Mouse (Mus musculus): ENCODE measurements around the gene 1700113H08Rik. TPM values are rescaled to one million over a fixed set of nuclear protein-coding genes. Genes with fewer than 3 reads are reported as not detected.

The 1700113H08Rik gene
- total RNA-seq (2015; ENCODE audit: low replicate concordance) (2.2 TPM in 1 of 2 replicates, not detected in the other), total RNA-seq (2017; ENCODE audit: low replicate concordance) (not detected in 2 replicates)

DNA sequence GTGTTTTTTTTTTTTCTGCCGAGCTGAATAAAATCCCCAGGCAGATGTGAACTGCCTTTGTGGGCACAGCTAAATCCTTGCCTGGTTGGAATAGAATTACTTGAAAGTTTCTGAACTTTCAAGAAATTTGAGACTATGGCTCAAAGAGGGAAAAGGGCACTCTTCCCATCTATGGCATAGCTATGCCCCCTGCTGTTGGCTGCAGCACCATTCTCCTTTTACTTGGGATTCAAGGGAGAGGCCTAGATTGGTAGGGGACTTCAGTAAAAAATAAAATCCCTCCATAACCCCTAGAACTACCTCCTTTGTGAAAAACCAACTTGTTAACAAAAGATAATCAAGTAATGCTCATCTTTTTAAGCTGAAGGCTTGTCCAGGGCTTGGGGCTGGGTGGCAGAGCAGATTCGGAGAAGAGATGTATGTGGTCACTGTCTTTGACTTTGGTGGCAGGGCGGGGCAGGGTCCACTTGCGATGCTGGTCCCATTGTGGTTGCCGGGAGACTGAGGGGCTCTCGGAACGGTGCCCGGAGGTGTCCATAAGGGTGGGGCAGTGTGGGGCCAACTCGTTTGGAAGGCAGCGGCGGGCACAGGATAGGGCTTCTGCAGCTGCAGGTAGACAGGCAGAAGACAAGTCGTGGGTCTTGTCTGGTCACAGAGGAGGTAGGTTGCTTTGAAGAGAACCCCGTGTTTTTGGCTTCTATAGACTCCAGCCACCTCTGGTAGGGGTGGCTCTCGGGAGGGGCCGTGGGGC, at the start of gene 1700113H08Rik:
Gene 1700113H08Rik, plus strand, starts transcription at position 546 of the 751 bp plus-strand sequence.
- no peak for ATAC-seq (replicated peaks; ENCODE audit: low FRiP score, poor library complexity, severe bottlenecking)

DNA sequence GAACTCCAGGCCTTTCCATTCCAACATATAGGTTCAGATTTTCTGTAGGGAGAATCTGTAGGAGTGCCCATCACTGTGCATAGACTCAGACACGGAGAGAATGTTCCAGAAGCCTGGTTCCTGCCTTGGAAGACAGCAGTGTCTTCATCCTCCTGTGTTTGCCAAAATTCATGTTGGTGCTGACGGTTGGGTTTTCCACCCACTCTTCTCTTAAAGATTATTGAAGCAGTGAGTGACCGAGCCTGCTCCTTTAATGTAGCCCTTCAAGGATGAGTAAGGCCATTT, 49.7 kb upstream of the 1700113H08Rik start:
- ATAC-seq (replicated peaks; ENCODE audit: low FRiP score, poor library complexity, severe bottlenecking): no peak

DNA sequence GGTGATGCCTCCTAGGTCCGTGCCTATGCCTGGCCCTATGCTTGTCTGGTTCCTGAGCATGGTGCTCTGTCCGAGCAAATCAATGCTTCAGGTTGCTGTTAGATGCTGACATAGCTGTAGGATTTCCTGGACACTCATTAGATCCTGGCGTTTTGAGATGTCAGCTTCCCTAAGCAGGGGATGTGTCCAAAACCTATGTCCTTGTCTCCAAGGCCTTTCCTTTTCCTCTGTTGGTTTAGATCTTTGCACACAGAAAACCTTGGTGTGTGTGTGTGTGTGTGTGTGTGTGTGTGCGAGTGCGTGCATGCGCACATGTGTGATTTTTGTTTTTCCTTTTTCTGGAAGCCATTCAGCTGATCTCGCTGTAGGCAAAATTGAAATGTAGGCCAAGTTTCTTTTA, 45.8 kb upstream of the 1700113H08Rik start:
- no peak for ATAC-seq (replicated peaks; ENCODE audit: low FRiP score, poor library complexity, severe bottlenecking)

DNA sequence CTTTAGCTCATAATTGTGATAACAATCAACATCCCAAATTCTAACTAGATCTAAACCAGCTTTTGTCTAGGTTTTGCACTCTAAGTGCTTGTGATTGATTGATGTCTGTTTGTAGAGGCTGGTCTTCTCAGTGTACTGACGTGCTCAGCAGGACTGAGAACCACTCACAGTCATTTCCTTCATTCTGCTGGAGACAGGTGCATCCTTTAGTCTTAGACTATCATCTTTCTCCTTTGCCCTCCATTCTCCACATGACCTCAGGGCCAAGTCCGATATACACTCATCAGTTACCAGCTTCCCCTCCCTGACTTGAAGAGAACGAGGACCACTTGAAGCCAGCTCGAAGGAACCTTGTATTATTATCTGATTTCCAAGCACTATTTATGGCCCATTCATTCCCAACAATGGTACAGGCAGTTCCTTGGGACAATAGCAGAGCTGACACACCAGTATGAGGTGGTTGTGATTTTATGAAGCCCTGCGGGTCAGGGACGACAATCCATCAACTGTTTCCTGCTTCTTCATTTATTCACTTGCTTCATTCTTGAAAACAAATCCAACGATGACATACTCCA, 43.4 kb upstream of the 1700113H08Rik start:
- ATAC-seq (replicated peaks; ENCODE audit: low FRiP score, poor library complexity, severe bottlenecking): no peak

DNA sequence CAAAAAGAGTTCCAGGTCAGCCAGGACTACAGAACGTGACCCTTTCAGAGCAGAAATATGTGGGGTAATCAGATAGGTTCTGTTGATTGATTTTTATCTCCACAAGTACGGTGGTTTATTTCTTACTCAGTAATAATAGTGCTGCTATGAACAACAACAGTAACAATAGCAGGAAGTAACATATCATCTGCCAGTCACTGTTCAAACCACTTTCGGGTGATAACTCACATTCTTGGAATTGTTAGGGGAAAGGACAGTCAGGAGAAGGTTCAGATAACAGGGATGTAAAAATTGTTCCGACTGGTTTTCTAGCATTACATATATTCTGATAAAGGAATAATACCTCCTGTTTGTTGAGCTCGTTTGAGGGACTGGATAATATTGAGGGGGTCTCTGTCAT, 42.4 kb upstream of the 1700113H08Rik start:
- ATAC-seq (replicated peaks; ENCODE audit: low FRiP score, poor library complexity, severe bottlenecking): no peak

DNA sequence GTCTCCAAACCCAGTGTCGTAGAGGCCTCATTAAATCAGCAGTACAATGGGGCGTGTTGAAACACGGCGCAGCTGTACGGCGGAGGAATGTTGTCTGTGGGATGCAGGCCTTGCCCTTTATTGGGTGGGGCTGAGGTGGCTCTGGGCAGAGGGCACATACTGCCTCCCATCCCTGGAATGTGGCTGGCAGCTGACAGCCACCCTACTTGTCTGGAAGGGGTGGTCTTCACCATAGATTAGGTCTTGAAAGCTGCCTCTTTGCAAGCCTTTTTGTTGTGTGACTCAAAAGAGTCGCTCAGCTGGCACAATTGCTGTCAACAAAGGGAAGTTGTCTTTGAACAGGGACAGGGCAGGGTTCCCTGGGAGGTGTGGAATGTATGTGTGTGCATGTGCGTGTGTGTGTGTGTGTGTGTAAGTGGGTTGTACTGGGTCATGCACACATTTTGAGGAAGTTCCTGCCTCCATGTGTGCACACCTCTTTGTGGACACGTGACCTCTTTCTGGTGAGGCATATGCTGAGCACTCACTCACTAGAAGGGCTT, 41.6 kb upstream of the 1700113H08Rik start:
- ATAC-seq (replicated peaks; ENCODE audit: low FRiP score, poor library complexity, severe bottlenecking): no peak

DNA sequence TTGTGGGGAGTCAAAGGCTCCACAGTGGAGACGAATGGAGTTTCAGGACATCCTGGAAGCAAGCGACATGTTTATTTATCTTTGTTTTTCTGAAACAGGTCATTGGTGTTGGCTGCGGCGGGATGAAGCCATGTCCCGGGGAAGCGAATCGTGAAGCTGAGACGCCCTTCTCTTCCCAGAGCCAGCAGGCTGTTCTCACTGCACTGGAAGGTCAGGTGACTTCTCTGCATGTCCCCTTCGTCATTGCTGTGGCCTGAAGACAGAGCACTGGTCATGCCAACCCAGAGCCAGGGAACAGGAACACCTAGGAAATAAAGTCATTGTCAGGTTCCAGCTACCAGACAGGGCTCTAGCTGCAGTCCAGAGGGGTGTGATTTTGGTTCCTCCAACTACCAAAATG, 39.0 kb upstream of the 1700113H08Rik start:
- no peak for ATAC-seq (replicated peaks; ENCODE audit: low FRiP score, poor library complexity, severe bottlenecking)

DNA sequence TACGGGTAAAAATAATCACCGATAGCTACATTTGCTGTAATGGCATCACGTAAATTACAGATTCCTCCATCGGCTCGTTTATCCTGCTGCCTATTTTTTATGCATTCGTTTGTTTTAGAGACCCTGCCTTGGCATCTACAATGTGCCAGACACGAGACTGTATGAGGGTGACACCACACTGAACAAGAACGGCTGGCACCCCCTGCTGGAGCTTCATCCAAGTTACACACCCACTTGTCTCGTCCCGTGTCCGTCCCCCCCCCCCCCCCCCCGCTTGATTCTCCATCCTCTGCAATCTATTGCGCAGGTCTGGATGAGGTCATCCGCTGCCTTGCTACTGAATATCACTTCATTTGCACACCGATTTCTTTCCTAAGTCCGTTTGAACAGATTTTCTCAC, 37.1 kb upstream of the 1700113H08Rik start:
- ATAC-seq (replicated peaks; ENCODE audit: low FRiP score, poor library complexity, severe bottlenecking): no peak

DNA sequence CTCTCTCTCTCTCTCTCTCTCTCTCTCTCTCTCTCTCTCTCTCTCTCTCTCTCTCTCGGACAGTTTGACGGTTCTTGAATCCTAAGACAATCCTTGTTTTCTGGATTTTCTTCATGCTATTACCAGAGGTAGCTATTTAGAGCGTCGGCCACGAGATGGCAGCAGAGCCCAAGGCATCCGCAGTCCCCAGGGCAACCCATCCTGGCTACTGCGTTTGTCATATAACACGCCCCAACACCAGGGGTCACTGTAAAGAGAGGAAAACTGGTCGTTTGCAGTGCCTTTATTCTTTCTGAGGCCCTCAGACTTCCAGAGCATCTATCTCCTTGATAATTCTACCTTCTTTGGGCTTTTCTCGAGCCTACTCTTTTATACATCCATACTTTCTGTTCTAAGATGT, 33.0 kb upstream of the 1700113H08Rik start:
- ATAC-seq (replicated peaks; ENCODE audit: low FRiP score, poor library complexity, severe bottlenecking): no peak

DNA sequence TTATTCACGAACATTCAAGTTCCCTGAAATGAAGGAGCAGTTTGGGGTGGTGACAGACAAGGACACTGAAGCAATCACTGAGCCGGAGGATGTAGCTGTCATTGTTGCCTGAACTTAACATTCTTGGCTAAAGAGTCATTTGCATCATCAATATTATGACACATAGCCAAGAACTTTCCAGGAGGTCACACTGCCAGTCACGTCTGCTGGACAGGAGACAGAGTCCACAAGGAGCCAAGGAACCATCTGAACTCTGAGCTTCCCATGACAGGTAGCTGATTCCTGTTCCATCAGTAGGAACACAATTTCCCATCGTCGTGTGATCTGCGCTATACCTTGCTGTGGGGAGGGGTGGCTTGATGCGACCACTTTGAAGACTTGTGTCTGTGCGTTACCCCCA, 25.1 kb upstream of the 1700113H08Rik start:
- ATAC-seq (replicated peaks; ENCODE audit: low FRiP score, poor library complexity, severe bottlenecking): no peak

DNA sequence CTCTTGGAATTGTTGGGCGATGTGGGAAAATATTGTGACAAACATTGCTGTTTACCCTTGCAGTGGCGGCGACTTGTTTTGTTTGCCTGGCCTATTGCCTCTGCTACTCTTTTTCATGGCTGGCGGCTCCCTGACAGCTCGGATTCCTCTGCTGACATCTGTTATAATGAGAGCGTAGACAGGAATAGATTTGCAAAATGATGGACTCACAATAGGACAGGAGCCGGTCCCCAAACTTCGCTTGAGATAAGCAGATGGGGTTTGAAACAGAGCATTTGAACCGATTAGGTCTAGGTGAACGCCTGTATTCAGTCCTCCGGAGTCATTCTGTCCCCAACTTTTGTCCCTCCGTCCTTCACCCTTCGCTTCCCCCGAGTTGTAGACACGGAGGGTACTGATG, 22.0 kb upstream of the 1700113H08Rik start:
- ATAC-seq (replicated peaks; ENCODE audit: low FRiP score, poor library complexity, severe bottlenecking): no peak

DNA sequence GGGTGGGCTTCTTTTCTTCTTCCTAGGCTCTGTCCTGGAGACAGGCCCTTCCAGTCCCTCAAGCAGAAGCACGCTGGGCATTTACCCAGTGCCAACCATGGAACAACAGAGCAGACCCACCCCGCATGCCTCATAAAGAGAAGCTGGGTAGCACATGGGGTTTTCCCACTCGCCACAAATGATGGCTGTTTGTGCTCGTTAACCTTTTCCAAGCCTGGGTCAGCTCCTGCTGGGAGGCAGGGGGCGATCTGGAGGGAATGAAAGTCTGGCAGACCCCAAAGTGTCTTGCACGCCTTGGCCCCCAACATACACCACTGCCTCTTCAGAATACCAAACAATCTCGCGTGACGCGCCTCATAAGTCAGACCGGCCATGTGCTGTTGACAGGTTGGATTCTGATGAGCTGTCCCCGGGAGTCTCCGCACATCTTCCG, 21.6 kb upstream of the 1700113H08Rik start:
- no peak for ATAC-seq (replicated peaks; ENCODE audit: low FRiP score, poor library complexity, severe bottlenecking)

DNA sequence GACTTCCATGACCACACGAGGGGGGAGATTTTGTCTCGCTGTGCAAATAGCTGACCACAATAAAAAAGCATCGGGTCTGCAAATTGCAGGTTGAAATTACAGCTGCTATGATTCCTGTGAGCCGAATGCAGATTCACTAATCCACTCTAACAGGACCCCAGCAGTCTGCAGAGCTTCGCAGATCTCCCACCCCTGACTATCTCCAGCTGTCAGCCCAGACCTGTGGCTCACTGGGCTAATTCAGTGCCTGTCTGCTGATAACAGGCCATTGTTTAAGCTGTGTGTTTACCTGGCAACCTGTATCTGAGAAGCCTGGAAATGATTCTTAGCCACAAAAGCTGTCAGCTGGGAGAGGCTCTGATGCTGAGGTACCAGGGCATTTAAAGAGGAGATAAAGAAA, 20.8 kb upstream of the 1700113H08Rik start:
- ATAC-seq (replicated peaks; ENCODE audit: low FRiP score, poor library complexity, severe bottlenecking): no peak

DNA sequence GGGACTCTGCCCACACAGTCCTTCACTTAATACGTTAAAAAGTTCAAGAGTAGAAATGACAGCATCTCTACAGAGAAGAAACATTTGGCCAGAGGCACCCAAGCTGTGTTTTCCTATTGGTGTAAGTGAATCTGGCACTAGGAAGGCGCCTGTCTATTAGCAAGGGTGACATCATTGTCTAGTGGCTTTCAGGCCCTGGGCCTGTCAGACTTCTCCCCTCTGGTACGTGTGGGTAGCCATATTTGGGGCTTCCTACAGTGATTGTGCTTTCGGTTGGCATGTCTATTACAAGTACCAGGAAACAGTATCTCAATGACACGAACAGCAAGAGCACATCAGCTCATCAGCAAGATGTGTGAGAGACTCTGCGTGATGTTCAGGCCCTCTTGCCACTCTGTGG, 18.5 kb upstream of the 1700113H08Rik start:
- ATAC-seq (replicated peaks; ENCODE audit: low FRiP score, poor library complexity, severe bottlenecking): no peak

DNA sequence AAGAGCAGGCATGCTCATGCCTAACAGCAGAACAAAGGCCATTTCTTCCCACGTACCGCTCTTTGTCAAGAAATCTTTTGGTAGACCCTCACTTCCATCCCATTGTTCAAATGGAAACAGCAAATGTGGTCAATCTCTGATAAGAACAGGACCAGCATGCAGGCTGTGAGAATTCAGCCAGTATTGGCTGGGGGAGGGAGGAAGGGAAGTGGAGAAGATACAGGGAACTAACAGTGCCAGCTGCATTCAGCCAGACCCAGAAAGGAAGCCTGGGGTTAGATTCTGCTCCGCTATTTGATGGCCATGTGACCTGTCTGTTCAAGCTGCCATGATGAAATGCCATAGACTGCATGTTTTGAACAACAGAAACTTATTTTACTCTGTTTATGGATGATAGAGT, 18.0 kb upstream of the 1700113H08Rik start:
- ATAC-seq (replicated peaks; ENCODE audit: low FRiP score, poor library complexity, severe bottlenecking): no peak

DNA sequence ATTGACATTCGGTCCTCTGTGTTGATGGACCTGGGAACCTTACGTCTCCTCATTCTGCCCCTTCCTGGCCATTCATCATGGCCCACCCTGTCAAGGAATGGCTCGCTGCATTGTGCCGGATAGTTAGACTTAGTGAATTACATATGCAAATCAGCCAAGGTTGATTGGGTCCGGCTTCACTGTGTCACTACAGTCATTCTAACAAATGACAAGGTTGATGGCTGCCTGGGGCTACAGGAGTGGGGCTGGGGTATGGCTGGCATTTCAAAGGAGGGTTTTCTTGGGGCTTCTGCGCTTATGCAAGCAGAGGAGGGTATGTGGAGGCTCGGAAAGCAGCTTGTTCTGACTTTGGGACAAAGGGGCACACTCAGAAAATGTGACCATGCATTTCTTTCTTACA, 16.6 kb upstream of the 1700113H08Rik start:
- no peak for ATAC-seq (replicated peaks; ENCODE audit: low FRiP score, poor library complexity, severe bottlenecking)

DNA sequence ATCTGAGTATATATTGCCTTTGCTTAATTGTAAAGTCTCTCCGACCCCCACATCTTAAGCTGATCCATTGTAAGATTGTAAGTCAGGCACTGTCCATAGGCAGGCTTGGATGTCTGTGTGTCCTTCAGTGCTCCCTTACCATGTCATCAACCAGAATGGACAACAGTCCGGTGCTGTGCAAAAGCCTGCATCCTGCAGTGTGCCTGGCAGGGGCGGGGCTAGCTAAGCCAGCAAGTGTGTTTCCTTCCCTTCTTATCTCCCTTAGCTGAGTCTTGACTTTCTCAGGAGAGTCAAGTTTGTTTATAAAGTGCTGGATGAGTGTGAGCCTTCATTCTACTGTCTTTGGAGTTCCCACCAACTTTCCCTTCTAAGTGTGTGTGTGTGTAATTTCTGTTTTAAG, 12.6 kb upstream of the 1700113H08Rik start:
- no peak for ATAC-seq (replicated peaks; ENCODE audit: low FRiP score, poor library complexity, severe bottlenecking)

DNA sequence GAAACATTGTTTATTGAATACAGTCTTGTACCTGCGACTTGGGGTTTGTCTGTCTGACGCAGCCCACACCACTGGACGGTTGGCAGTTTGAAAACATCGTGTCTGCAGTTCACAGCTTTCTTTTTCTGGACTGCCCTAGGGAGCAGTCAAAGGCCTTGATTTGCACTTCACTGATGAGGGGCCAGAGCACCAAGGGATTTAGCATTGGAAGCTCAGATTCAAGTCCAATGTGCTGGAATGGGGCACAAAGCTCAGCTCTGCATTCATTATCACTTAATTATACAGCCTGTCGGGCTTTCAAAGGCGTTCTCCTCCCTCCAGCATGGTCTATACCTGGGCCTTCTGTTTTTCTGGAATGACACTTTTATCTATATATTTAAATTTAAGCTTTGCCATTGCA, 11.4 kb upstream of the 1700113H08Rik start:
- ATAC-seq (replicated peaks; ENCODE audit: low FRiP score, poor library complexity, severe bottlenecking): no peak

DNA sequence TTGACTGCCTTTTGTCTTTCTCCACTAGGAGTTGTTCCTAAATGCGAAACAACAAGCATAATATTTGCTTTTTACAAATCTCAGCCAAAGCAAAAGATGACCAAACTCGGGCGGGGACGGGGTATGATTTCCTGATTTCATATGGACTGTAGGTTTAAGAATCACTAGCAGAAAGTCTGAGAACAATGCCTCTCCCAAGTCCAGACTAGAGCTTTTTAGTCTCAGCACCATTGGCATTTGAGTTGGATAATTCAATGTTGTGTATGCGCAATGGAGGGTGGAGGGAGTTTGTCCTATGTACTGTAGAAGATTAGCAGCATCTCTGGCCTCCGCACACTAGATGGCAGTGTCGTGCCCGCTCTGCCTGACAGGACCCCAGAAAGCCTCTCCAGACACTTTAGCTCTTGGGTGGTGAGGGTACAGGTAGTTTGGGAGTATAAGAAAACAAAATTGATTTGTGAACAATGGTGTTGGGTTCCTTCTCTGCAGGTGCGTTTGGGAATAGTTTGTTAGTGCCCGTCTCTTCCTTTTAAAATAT, 10.8 kb upstream of the 1700113H08Rik start:
- no peak for ATAC-seq (replicated peaks; ENCODE audit: low FRiP score, poor library complexity, severe bottlenecking)

DNA sequence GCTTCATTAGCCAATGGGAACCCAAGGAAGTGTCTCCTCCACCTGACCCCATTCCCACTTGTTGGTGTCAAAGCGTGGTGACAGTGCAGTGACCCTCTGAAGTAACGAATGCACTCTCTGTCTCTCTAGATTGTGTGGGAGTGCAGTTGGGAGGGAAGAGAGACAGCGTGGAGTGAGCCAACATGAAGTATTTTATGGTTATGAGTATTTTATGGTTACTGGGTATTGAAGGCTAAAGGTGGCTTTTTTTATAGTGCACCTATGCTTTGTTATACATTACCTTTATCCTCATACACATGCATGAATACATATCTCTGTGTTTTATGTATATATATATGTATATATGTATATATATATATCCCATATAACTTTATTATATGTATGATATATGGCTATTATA, 8.7 kb upstream of the 1700113H08Rik start:
- no peak for ATAC-seq (replicated peaks; ENCODE audit: low FRiP score, poor library complexity, severe bottlenecking)

DNA sequence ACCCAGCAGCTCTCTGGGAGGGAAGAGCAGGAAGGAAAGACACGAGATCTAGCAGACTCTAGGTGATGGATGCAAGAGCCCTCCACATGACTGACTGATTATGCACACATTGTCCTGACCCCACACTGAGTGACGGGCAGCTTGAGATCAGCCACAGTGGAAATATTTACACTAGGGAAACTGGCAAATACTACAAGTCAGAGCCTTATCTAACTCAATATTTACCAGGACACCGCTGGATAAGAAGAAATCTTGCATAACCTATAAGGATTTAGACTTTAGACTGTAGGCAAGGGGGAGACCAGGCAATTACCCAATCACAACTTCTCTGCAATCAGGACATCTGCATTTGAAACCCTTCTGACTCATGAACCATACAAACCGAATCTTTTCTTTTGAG, 6.1 kb upstream of the 1700113H08Rik start:
- no peak for ATAC-seq (replicated peaks; ENCODE audit: low FRiP score, poor library complexity, severe bottlenecking)
